Mouse (Mus musculus) testis, adult 2 months (tissue): ENCODE measurements around the gene Actn4. TPM values are rescaled to one million over a fixed set of nuclear protein-coding genes. Genes with fewer than 3 reads are reported as not detected.
A peak's percentile ranks its signal among the peaks of the same experiment; 100 is the strongest.

ENCODE experiments used
- H3K27ac ChIP-seq: fragments of 200-500 bp; 2 replicates; pipeline ENCODE4 v1.5.1; 2012; ENCODE audit warnings: low read depth, low read length; ENCODE audit not compliant: control insufficient read depth, insufficient read depth
- H3K27me3 ChIP-seq: fragments of 200-500 bp; 2 replicates; pipeline ENCODE4 v1.6.1; 2012; ENCODE audit warnings: mild to moderate bottlenecking, low read length, moderate library complexity; ENCODE audit not compliant: control insufficient read depth, insufficient read depth
- H3K36me3 ChIP-seq: fragments of 200-500 bp; 2 replicates; pipeline ENCODE4 v1.6.1; 2012; ENCODE audit warnings: mild to moderate bottlenecking, low read length; ENCODE audit not compliant: control insufficient read depth, insufficient read depth
- H3K4me1 ChIP-seq: fragments of 200-500 bp; 2 replicates; pipeline ENCODE4 v1.6.1; 2012; ENCODE audit warnings: low read length; ENCODE audit not compliant: control insufficient read depth, insufficient read depth
- H3K4me3 ChIP-seq: fragments of 200-500 bp; 2 replicates; pipeline ENCODE4 v1.5.1; 2012; ENCODE audit warnings: low read depth, mild to moderate bottlenecking, low read length, moderate library complexity, mixed read lengths; ENCODE audit not compliant: control insufficient read depth
- CTCF ChIP-seq: fragments of 200-500 bp; IDR thresholded peaks from 2 replicates; pipeline ENCODE4 v1.5.1; 2012; ENCODE audit warnings: low read depth, mild to moderate bottlenecking, inconsistent platforms, low read length, moderate library complexity; ENCODE audit not compliant: control insufficient read depth, insufficient read depth, insufficient replicate concordance
- POLR2A ChIP-seq: fragments of 200-500 bp; IDR thresholded peaks from 2 replicates; pipeline ENCODE4 v1.6.1; 2012; ENCODE audit warnings: low read depth, mild to moderate bottlenecking, inconsistent platforms, low read length, moderate library complexity; ENCODE audit not compliant: control insufficient read depth
- polyA plus RNA-seq: library from polyadenylated mRNA; depleted of rRNA; stranded (reverse); fragments of >200 nt; gene quantifications from 2 replicates; pipeline ENCODE4 v1.2.3, GENCODE M21; 2012

Gene Actn4
- polyA plus RNA-seq, 1 experiment = 73.9 TPM

DNA sequence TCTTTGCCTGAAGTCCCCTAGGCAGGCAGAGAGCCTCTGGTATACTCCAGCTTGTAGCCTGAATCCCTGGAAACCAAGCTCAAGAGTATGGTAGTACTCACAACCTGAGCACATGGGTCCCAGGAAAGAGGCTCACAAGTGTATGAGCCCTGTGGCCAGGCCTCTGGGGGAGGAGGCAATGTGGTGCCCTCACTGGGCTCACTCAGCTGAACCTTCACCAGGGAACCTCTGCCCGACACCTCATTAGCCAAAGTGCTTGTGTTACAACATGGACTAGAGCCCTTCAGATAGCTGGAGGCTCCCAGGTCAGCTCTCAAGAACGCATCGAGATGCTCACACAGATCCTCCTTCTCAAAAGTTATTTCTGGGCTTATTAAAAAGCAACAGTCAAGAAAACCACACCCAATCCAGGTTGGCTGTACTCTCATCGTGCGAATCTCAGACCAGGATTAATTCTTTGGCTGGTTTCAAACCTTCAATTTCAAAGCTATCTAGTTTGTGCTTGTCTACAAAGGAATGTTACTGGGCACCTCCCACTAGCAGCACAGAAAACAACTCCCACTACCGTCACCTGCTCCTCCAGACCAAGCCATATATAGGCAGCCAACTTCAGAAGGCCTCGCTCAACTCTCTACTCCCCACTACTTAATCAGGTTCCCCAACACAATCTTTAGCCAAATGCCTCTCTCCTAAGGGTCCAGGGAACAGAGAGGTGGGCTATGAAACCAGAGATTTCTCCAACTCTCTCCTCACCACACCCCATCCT lies 22.5 kb downstream of the Actn4 start:
- H3K4me3 ChIP-seq = no peak overlapping the region
- peak overlapping the region; percentile 70 for H3K27ac ChIP-seq
- H3K36me3 ChIP-seq = no peaks in the 10 kb centered on the region
- H3K4me1 ChIP-seq = peaks cover 3% of the 10 kb centered on the region
- H3K27me3 ChIP-seq = no peaks in the 10 kb centered on the region
- no peak for TF ChIP-seq CTCF
- no peak for TF ChIP-seq POLR2A

DNA sequence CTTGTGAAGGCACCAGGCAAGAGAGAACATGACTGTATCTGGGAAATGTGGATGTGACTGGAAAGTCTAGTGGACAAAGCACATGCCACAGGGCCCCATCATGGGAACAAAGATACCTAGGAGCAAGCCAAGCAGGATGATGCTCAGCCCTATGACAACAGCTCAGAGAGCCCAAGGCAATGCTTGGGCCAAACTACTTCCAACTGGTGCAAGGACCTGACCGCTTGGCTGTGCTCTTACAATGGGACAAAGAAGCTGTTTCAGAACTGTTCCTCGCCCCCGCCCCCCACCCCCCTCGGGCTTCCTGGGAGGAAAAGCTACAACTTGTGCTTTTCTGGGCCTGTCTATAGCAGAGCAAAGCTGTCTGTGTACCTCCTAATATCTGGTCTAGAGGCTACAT lies 23.5 kb downstream of the Actn4 start:
- H3K36me3 ChIP-seq = no peaks in the 10 kb centered on the region
- TF ChIP-seq CTCF (no peak), POLR2A (no peak)
- H3K4me1 ChIP-seq = peaks cover 3% of the 10 kb centered on the region
- H3K4me3 ChIP-seq = no peak overlapping the region
- H3K27me3 ChIP-seq = no peaks in the 10 kb centered on the region
- no peak overlapping the region for H3K27ac ChIP-seq

DNA sequence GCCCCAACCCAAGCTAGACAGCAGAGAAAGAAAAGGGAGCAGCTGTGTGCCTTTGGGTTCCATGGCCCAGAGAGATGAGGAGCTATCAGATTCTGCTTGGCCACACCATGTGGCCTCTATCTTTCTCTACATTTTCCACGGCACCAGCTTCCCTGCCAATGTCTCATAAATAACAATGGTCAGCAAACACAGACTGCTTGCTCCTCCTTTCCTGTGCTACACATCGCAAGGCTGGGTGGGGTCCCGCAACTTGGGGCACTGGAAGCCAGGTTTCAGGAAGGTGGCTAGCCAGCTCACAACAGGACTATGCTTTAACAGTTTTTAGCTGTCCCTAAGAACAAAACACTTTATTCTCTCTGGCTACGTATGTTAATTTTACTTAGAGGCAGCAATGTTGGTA lies 25.4 kb downstream of the Actn4 start:
- Histone ChIP-seq H3K27me3 (no peaks in the 10 kb centered on the region), H3K36me3 (no peaks in the 10 kb centered on the region), H3K4me3 (no peak overlapping the region), H3K4me1 (peaks cover 3% of the 10 kb centered on the region), H3K27ac (no peak overlapping the region)
- TF ChIP-seq CTCF = no peak

DNA sequence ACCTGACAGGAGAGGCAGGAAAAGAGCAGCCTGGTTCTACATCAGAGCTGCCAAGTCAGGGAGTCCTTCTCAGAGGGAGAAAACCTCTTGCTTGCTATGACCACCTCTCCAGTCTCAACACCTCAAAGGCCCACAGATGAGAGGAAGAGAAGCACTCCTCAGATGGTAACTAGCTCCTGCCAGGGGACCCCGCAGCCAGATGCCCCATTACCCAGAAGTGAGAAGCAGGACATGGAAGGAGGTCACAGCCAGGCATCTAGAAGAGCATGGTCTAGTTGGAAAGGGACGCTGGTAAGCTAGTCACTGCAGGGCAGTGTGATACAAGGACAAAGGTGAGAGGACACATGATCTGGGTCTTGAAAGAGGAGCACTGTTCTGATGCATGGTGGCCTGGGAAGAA lies 28.3 kb downstream of the Actn4 start:
- H3K4me3 ChIP-seq = no peak overlapping the region
- H3K36me3 ChIP-seq = no peaks in the 10 kb centered on the region
- H3K27me3 ChIP-seq = no peaks in the 10 kb centered on the region
- no peaks in the 10 kb centered on the region for H3K4me1 ChIP-seq
- TF ChIP-seq POLR2A (no peak), CTCF (no peak)
- no peak overlapping the region for H3K27ac ChIP-seq

DNA sequence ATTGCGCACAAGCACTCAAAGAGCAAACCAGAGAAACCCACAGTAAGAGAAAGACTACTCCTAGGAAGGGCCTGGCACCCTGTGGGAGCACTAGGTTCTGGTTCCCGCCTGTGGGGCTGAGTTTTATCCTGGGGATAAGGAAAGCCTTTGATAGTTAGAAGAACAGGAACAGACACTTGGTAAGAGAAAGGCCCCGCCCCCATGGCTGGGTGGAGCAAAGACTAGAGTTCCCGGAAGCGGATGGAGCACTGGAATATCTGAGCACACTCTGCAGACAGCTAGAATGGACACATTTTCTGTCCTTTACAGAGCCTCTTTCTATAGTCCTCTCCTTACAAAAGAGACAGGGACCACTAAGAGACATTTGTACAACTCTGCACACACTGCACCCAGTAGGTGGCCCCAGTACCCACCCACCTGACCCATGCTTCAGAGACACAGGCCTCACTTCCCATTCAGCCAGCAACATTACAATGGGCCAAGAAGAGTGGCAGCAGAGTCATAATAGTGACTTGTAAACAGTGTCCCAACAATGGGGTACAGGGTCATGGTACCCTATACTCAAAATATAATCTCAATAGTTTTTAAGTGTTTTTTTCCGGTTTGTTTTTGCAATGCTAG lies 29.6 kb downstream of the Actn4 start:
- Histone ChIP-seq H3K4me3 (no peak overlapping the region), H3K27me3 (no peaks in the 10 kb centered on the region), H3K36me3 (no peaks in the 10 kb centered on the region), H3K4me1 (no peaks in the 10 kb centered on the region), H3K27ac (no peak overlapping the region)
- TF ChIP-seq CTCF = no peak
- TF ChIP-seq POLR2A = no peak

DNA sequence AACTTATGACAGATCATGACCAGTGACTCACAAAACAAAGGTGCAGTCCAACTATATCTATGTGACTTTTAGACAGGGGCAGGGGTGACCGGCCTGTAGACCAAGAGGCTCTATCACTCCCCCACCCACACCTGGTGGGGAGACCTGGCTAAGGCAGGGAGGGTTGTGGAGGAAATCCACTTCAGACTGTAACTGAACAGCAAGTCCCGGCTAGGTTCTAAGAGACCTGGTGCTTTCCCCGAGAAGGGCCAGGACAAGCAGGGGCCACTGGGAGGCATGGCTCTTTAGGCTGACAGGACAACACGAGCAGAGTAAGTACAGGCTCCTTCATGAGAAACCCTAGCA lies 30.5 kb downstream of the Actn4 start:
- no peak for TF ChIP-seq POLR2A
- no peak for TF ChIP-seq CTCF
- no peaks in the 10 kb centered on the region for H3K4me1 ChIP-seq
- no peak overlapping the region for H3K4me3 ChIP-seq
- H3K36me3 ChIP-seq = no peaks in the 10 kb centered on the region
- no peak overlapping the region for H3K27ac ChIP-seq
- no peaks in the 10 kb centered on the region for H3K27me3 ChIP-seq

DNA sequence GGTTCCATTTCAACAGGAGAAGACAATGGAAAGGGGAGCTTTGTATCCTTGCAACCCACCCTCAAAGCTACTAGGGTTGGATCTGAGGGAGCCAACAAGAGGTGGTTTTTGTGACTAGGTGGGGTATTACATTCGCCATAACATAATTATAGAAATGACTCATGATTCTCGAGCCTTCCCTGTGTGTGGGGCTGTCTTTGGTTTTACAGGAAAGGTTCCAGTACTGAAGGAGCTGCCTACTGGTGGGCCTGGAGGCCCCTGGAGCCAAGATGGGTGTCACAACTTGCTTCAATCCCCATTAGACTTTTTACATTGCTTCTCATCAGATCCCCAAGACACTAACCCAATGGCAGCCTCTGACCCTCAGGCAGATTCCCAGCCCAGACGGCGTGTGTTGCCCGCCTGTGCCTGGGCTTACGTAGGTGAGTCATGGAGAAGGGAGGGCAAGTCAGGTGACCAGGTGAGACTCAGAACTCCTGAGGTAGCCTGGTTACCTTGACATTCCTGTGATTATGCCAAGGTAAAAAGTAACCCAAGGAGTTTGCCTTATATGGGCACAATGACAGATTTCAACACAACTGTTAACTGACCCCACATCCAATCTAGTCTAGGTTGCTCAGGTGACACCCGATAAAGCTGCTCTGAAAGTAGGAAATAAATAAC lies 31.0 kb downstream of the Actn4 start:
- no peaks in the 10 kb centered on the region for H3K36me3 ChIP-seq
- H3K4me1 ChIP-seq = no peaks in the 10 kb centered on the region
- H3K4me3 ChIP-seq = no peak overlapping the region
- TF ChIP-seq CTCF = no peak
- TF ChIP-seq POLR2A = no peak
- H3K27me3 ChIP-seq = no peaks in the 10 kb centered on the region
- H3K27ac ChIP-seq = no peak overlapping the region
